Mouse (Mus musculus): Measurements from ENCODE around the gene Ndnf. TPM values are rescaled to one million over a fixed set of nuclear protein-coding genes. Genes with fewer than 3 reads are reported as not detected.

Ndnf gene
- 4.3 and 6.3 TPM in 2 replicates for polyA plus RNA-seq (2016; fragmentation: Nextera tagmentation; extraction: Ambion mirVana)

GRCm38 (mm10) chr6:65671451-65671850 lies at the start of gene Ndnf:
Ndnf (plus strand) TSS chr6:65671590.
- under 1% methylated on average over 22 of the region's 45 CpGs for WGBS
- Histone ChIP-seq H3K9me3 (no peaks in the 10 kb centered on the region), H3K36me3 (replicated peaks) (no peaks in the 10 kb centered on the region), H3K4me3 (peak within 1 kb of the TSS; percentile 74), H3K27ac (peak within 1 kb of the TSS; percentile 88), H3K4me1 (peaks cover 40% of the 10 kb centered on the region), H3K27me3 (ENCODE audit: poor library complexity, severe bottlenecking) (peaks cover 49% of the 10 kb centered on the region)
- peak; percentile 80 for DNase-seq (ENCODE audit: extremely low spot score, low spot score)

- Histone ChIP-seq H3K4me1 (no peaks in the 10 kb centered on the region), H3K4me3 (no peak overlapping the region), H3K36me3 (replicated peaks) (no peaks in the 10 kb centered on the region), H3K27me3 (ENCODE audit: poor library complexity, severe bottlenecking) (no peaks in the 10 kb centered on the region), H3K27ac (no peak overlapping the region), H3K9me3 (no peaks in the 10 kb centered on the region)
- DNase-seq (ENCODE audit: extremely low spot score, low spot score) = no peak
- WGBS = 90% methylated on average over 3 of the region's 3 CpGs
Observed at GRCm38 (mm10) chr6:65623016-65623715, 48.2 kb upstream of the Ndnf start.

GRCm38 (mm10) chr6:65630578-65630977 lies 40.8 kb upstream of the Ndnf start:
- H3K27ac ChIP-seq = no peak overlapping the region
- H3K36me3 ChIP-seq (replicated peaks) = no peaks in the 10 kb centered on the region
- DNase-seq (ENCODE audit: extremely low spot score, low spot score) = no peak
- H3K27me3 ChIP-seq (ENCODE audit: poor library complexity, severe bottlenecking) = no peaks in the 10 kb centered on the region
- WGBS = 89% methylated on average over 2 of the region's 2 CpGs
- H3K9me3 ChIP-seq = no peaks in the 10 kb centered on the region
- no peak overlapping the region for H3K4me3 ChIP-seq
- H3K4me1 ChIP-seq = no peaks in the 10 kb centered on the region

GRCm38 (mm10) chr6:65632184-65632583 lies 39.2 kb upstream of the Ndnf start:
- no peak for DNase-seq (ENCODE audit: extremely low spot score, low spot score)

GRCm38 (mm10) chr6:65642431-65642830 lies 29.0 kb upstream of the Ndnf start:
- Histone ChIP-seq H3K36me3 (replicated peaks) (no peaks in the 10 kb centered on the region), H3K9me3 (peaks cover 10% of the 10 kb centered on the region; the same call in 1 of the 2 replicates), H3K4me3 (no peak overlapping the region), H3K4me1 (peaks cover 21% of the 10 kb centered on the region), H3K27me3 (ENCODE audit: poor library complexity, severe bottlenecking) (no peaks in the 10 kb centered on the region), H3K27ac (0 out of 2 replicates have a peak overlapping the region, but pooled peaks have one; percentile 20)
- DNase-seq (ENCODE audit: extremely low spot score, low spot score) = no peak

More at GRCm38 (mm10) chr6:65632184-65632583, 39.2 kb upstream of the Ndnf start:
- Histone ChIP-seq H3K9me3 (no peaks in the 10 kb centered on the region), H3K4me3 (no peak overlapping the region), H3K36me3 (replicated peaks) (no peaks in the 10 kb centered on the region), H3K27me3 (ENCODE audit: poor library complexity, severe bottlenecking) (no peaks in the 10 kb centered on the region), H3K4me1 (no peaks in the 10 kb centered on the region), H3K27ac (no peak overlapping the region)
- whole genome bisulfite sequencing = 84% methylated on average over 5 of the region's 5 CpGs

GRCm38 (mm10) chr6:65644110-65644509 lies 27.3 kb upstream of the Ndnf start:
- Histone ChIP-seq H3K27me3 (ENCODE audit: poor library complexity, severe bottlenecking) (no peaks in the 10 kb centered on the region), H3K27ac (peak overlapping the region; percentile 53), H3K9me3 (peaks cover 6% of the 10 kb centered on the region; the same call in 1 of the 2 replicates), H3K36me3 (replicated peaks) (no peaks in the 10 kb centered on the region), H3K4me1 (peaks cover 21% of the 10 kb centered on the region), H3K4me3 (no peak overlapping the region)
- WGBS = 12% methylated on average over 4 of the region's 4 CpGs
- peak; percentile 39 for DNase-seq (ENCODE audit: extremely low spot score, low spot score)

GRCm38 (mm10) chr6:65646408-65646807 lies 25.0 kb upstream of the Ndnf start:
- no peak overlapping the region for H3K4me3 ChIP-seq
- no peaks in the 10 kb centered on the region for H3K36me3 ChIP-seq (replicated peaks)
- H3K27ac ChIP-seq = no peak overlapping the region
- no peak for DNase-seq (ENCODE audit: extremely low spot score, low spot score)
- H3K27me3 ChIP-seq (ENCODE audit: poor library complexity, severe bottlenecking) = no peaks in the 10 kb centered on the region
- no peaks in the 10 kb centered on the region for H3K9me3 ChIP-seq
- 79% methylated on average over 3 of the region's 3 CpGs for WGBS
- H3K4me1 ChIP-seq = peaks cover 21% of the 10 kb centered on the region

GRCm38 (mm10) chr6:65647731-65648130 lies 23.7 kb upstream of the Ndnf start:
- H3K9me3 ChIP-seq = no peaks in the 10 kb centered on the region
- no peak for DNase-seq (ENCODE audit: extremely low spot score, low spot score)
- H3K27me3 ChIP-seq (ENCODE audit: poor library complexity, severe bottlenecking) = no peaks in the 10 kb centered on the region
- H3K4me1 ChIP-seq = peaks cover 21% of the 10 kb centered on the region
- H3K27ac ChIP-seq = no peak overlapping the region
- H3K4me3 ChIP-seq = no peak overlapping the region
- 92% methylated on average over 6 of the region's 6 CpGs for WGBS
- no peaks in the 10 kb centered on the region for H3K36me3 ChIP-seq (replicated peaks)

GRCm38 (mm10) chr6:65651376-65651775 lies 20.0 kb upstream of the Ndnf start:
- Histone ChIP-seq H3K4me3 (no peak overlapping the region), H3K9me3 (no peaks in the 10 kb centered on the region), H3K27ac (no peak overlapping the region), H3K27me3 (ENCODE audit: poor library complexity, severe bottlenecking) (no peaks in the 10 kb centered on the region), H3K4me1 (no peaks in the 10 kb centered on the region), H3K36me3 (replicated peaks) (no peaks in the 10 kb centered on the region)
- no peak for DNase-seq (ENCODE audit: extremely low spot score, low spot score)
- 54% methylated on average over 4 of the region's 4 CpGs for WGBS

GRCm38 (mm10) chr6:65661272-65661671 lies 10.1 kb upstream of the Ndnf start:
- no peak for DNase-seq (ENCODE audit: extremely low spot score, low spot score)
- no peaks in the 10 kb centered on the region for H3K27me3 ChIP-seq (ENCODE audit: poor library complexity, severe bottlenecking)
- no peaks in the 10 kb centered on the region for H3K4me1 ChIP-seq
- no peak overlapping the region for H3K4me3 ChIP-seq
- no peaks in the 10 kb centered on the region for H3K36me3 ChIP-seq (replicated peaks)
- H3K27ac ChIP-seq = no peak overlapping the region
- 88% methylated on average over 4 of the region's 4 CpGs for whole genome bisulfite sequencing
- no peaks in the 10 kb centered on the region for H3K9me3 ChIP-seq

GRCm38 (mm10) chr6:65662050-65662449 lies 9.3 kb upstream of the Ndnf start:
- WGBS = 74% methylated on average over 2 of the region's 2 CpGs
- Histone ChIP-seq H3K4me1 (no peaks in the 10 kb centered on the region), H3K4me3 (no peak overlapping the region), H3K27me3 (ENCODE audit: poor library complexity, severe bottlenecking) (no peaks in the 10 kb centered on the region), H3K36me3 (replicated peaks) (no peaks in the 10 kb centered on the region), H3K27ac (no peak overlapping the region), H3K9me3 (no peaks in the 10 kb centered on the region)
- no peak for DNase-seq (ENCODE audit: extremely low spot score, low spot score)

- H3K36me3 ChIP-seq (replicated peaks) = no peaks in the 10 kb centered on the region
- H3K27ac ChIP-seq = no peak overlapping the region
- no peaks in the 10 kb centered on the region for H3K4me1 ChIP-seq
- no peaks in the 10 kb centered on the region for H3K9me3 ChIP-seq
- H3K4me3 ChIP-seq = no peak overlapping the region
- 85% methylated on average over 6 of the region's 6 CpGs for WGBS
- no peak for DNase-seq (ENCODE audit: extremely low spot score, low spot score)
- H3K27me3 ChIP-seq (ENCODE audit: poor library complexity, severe bottlenecking) = no peaks in the 10 kb centered on the region; the same call in 1 of the 2 replicates
Observed at GRCm38 (mm10) chr6:65663990-65664389, 7.4 kb upstream of the Ndnf start.

GRCm38 (mm10) chr6:65666295-65666694 lies 5.1 kb upstream of the Ndnf start:
- whole genome bisulfite sequencing = 89% methylated on average over 3 of the region's 3 CpGs
- H3K4me3 ChIP-seq = no peak overlapping the region
- H3K36me3 ChIP-seq (replicated peaks) = no peaks in the 10 kb centered on the region
- no peak overlapping the region for H3K27ac ChIP-seq
- no peaks in the 10 kb centered on the region for H3K9me3 ChIP-seq
- peaks cover 13% of the 10 kb centered on the region for H3K4me1 ChIP-seq
- no peak for DNase-seq (ENCODE audit: extremely low spot score, low spot score)
- H3K27me3 ChIP-seq (ENCODE audit: poor library complexity, severe bottlenecking) = peaks cover 21% of the 10 kb centered on the region

All from forebrain, embryonic 10.5 days (tissue).